Mouse (Mus musculus) erythroblast, embryonic 14.5 days (primary cell): Measurements from ENCODE around the gene Opn4.

ENCODE experiments used
- GATA1 ChIP-seq: IDR thresholded peaks from 2 replicates; pipeline ENCODE4 v1.6.1; 2012; ENCODE audit warnings: low read length, inconsistent platforms, mixed read lengths
- TAL1 ChIP-seq: IDR thresholded peaks from 3 replicates; pipeline ENCODE4 v1.6.1; 2012; ENCODE audit warnings: low read length, inconsistent platforms, mixed read lengths

GRCm38 (mm10) chr14:34623074-34623473 lies 23.1 kb upstream of the Opn4 start:
- TF ChIP-seq GATA1 (peak; percentile 66), TAL1 (no peak)
